Mouse (Mus musculus) splenic B cell, adult 2 months (primary cell): ENCODE results near the gene Grik3.
"Not testable (repeated sequence)": the region's sequence is repeated elsewhere in the genome, so short reads cannot be mapped to it uniquely, and the experiment has no call there.

Experiments
- DNase-seq: peaks from one replicate; pipeline ENCODE4 v3.0.0-alpha.2; 2011; ENCODE audit warnings: low read depth, low spot score
- H3K27me3 ChIP-seq: 2 replicates; pipeline ENCODE4 v1.6.1; 2012; ENCODE audit warnings: mild to moderate bottlenecking, low read length, moderate library complexity, mixed read lengths; ENCODE audit not compliant: control insufficient read depth, poor library complexity, insufficient read depth, severe bottlenecking
- H3K36me3 ChIP-seq: 2 replicates; pipeline ENCODE4 v1.6.1; 2012; ENCODE audit warnings: mild to moderate bottlenecking, low read length, moderate library complexity, mixed read lengths; ENCODE audit not compliant: control insufficient read depth, poor library complexity, insufficient read depth, severe bottlenecking

Gene Grik3

GRCm38 (mm10) chr4:125607397-125608042 is 117.0 kb downstream of the Grik3 start:
- Histone ChIP-seq H3K27me3 (no peaks in the 10 kb centered on the region), H3K36me3 (no peaks in the 10 kb centered on the region)
- no peak for DNase-seq

GRCm38 (mm10) chr4:125608896-125609295 is 118.4 kb downstream of the Grik3 start:
- DNase-seq, H3K36me3 ChIP-seq, H3K27me3 ChIP-seq: not testable (repeated sequence)

- DNase-seq, result no peak
- Histone ChIP-seq H3K27me3 (no peaks in the 10 kb centered on the region), H3K36me3 (no peaks in the 10 kb centered on the region)
Observed at GRCm38 (mm10) chr4:125609320-125610306, 119.1 kb downstream of the Grik3 start.

GRCm38 (mm10) chr4:125617851-125618250 is 127.4 kb downstream of the Grik3 start:
- no peak for DNase-seq
- no peaks in the 10 kb centered on the region for H3K27me3 ChIP-seq

GRCm38 (mm10) chr4:125618524-125619320 is 128.2 kb downstream of the Grik3 start:
- H3K27me3 ChIP-seq, result no peaks in the 10 kb centered on the region
- H3K36me3 ChIP-seq, result no peaks in the 10 kb centered on the region
- no peak for DNase-seq

More at GRCm38 (mm10) chr4:125617851-125618250, 127.4 kb downstream of the Grik3 start:
- H3K36me3 ChIP-seq, result no peaks in the 10 kb centered on the region

GRCm38 (mm10) chr4:125624885-125625678 is 134.6 kb downstream of the Grik3 start:
- no peak for DNase-seq
- Histone ChIP-seq H3K36me3 (no peaks in the 10 kb centered on the region), H3K27me3 (no peaks in the 10 kb centered on the region)

GRCm38 (mm10) chr4:125629544-125629943 is 139.0 kb downstream of the Grik3 start:
- Histone ChIP-seq H3K36me3 (no peaks in the 10 kb centered on the region), H3K27me3 (no peaks in the 10 kb centered on the region)
- no peak for DNase-seq

GRCm38 (mm10) chr4:125635037-125635436 is 144.5 kb downstream of the Grik3 start:
- no peak for DNase-seq
- no peaks in the 10 kb centered on the region for H3K36me3 ChIP-seq
- H3K27me3 ChIP-seq, result no peaks in the 10 kb centered on the region

GRCm38 (mm10) chr4:125636616-125637304 is 146.3 kb downstream of the Grik3 start:
- no peaks in the 10 kb centered on the region for H3K36me3 ChIP-seq
- no peaks in the 10 kb centered on the region for H3K27me3 ChIP-seq
- DNase-seq, result no peak

GRCm38 (mm10) chr4:125637364-125637763 is 146.9 kb downstream of the Grik3 start:
- no peaks in the 10 kb centered on the region for H3K27me3 ChIP-seq
- DNase-seq, result no peak
- H3K36me3 ChIP-seq, result no peaks in the 10 kb centered on the region

GRCm38 (mm10) chr4:125640520-125640919 is 150.0 kb downstream of the Grik3 start:
- Histone ChIP-seq H3K27me3 (no peaks in the 10 kb centered on the region), H3K36me3 (no peaks in the 10 kb centered on the region)
- no peak for DNase-seq

- no peak for DNase-seq
- Histone ChIP-seq H3K36me3 (no peaks in the 10 kb centered on the region), H3K27me3 (no peaks in the 10 kb centered on the region)
Observed at GRCm38 (mm10) chr4:125640921-125641663, 150.6 kb downstream of the Grik3 start.
